Mouse (Mus musculus) MEL (cell line): ENCODE results near the gene Atxn7l1. TPM values are rescaled to one million over a fixed set of nuclear protein-coding genes. Genes with fewer than 3 reads are reported as not detected.

ENCODE experiments used
- DNase-seq: peaks from one replicate; pipeline ENCODE4 v3.0.0; 2011; ENCODE audit warnings: low read depth, low spot score
- H3K27ac ChIP-seq: 2 replicates; pipeline ENCODE4 v1.5.1; 2012; ENCODE audit warnings: low read depth, mild to moderate bottlenecking, control low read depth, low read length, moderate library complexity; ENCODE audit not compliant: control insufficient read depth
- H3K27me3 ChIP-seq, 2 experiments: fragments of 150-350 bp in 1 of 2; sonication (generic) in 1 of 2; 2 replicates each; pipeline ENCODE4 v1.6.1; 2012; ENCODE audit warnings: low read length in 2 of 2, mild to moderate bottlenecking in 2 of 2, improper control_type of control experiment in 1 of 2, moderate library complexity in 1 of 2; ENCODE audit not compliant: insufficient read depth in 2 of 2, control insufficient read depth in 1 of 2
- H3K36me3 ChIP-seq, 2 experiments: 2 replicates each; pipeline ENCODE4 v1.6.1; 2012 to 2014; ENCODE audit warnings: low read length in 2 of 2, improper control_type of control experiment in 1 of 2, inconsistent platforms in 1 of 2, mild to moderate bottlenecking in 1 of 2; ENCODE audit not compliant: insufficient read depth in 2 of 2, control insufficient read depth in 1 of 2
- H3K4me1 ChIP-seq, 2 experiments: fragments of 150-350 bp in 1 of 2; sonication (generic) in 1 of 2; 2 replicates each; pipeline ENCODE4 v1.6.1; 2012; ENCODE audit warnings: low read length in 2 of 2, improper control_type of control experiment in 1 of 2, mild to moderate bottlenecking in 1 of 2; ENCODE audit not compliant: insufficient read depth in 2 of 2, control insufficient read depth in 1 of 2
- H3K4me3 ChIP-seq, 2 experiments: fragments of 150-350 bp in 1 of 2; sonication (generic) in 1 of 2; 2 replicates each; pipeline ENCODE4 v1.5.1; 2012; ENCODE audit warnings: low read depth in 2 of 2, low read length in 2 of 2, mild to moderate bottlenecking in 2 of 2, moderate library complexity in 2 of 2, control low read depth in 1 of 2, improper control_type of control experiment in 1 of 2; ENCODE audit not compliant: control insufficient read depth in 1 of 2, insufficient read depth in 1 of 2
- H3K79me2 ChIP-seq: 2 replicates; pipeline ENCODE4 v1.6.1; 2012; ENCODE audit warnings: mild to moderate bottlenecking, low read length, moderate library complexity; ENCODE audit not compliant: control insufficient read depth, poor library complexity, insufficient read depth
- H3K9ac ChIP-seq: 2 replicates; pipeline ENCODE4 v1.6.1; 2012; ENCODE audit warnings: low read depth, mild to moderate bottlenecking, control low read depth, low read length, moderate library complexity; ENCODE audit not compliant: control insufficient read depth, poor library complexity, severe bottlenecking
- H3K9me3 ChIP-seq: fragments of 150-350 bp; sonication (generic); replicated peaks from 2 replicates; pipeline ENCODE4 v1.6.1; 2012; ENCODE audit warnings: mild to moderate bottlenecking, low read length, improper control_type of control experiment, moderate library complexity; ENCODE audit not compliant: insufficient read depth
- CHD1 ChIP-seq: IDR thresholded peaks from 2 replicates; pipeline ENCODE4 v1.6.1; 2012; ENCODE audit warnings: low read depth, mild to moderate bottlenecking, inconsistent platforms, low read length, improper control_type of control experiment
- CTCF ChIP-seq, 3 experiments: IDR thresholded peaks in 2 of 3; conservative IDR thresholded peaks in 1 of 3; 2 replicates each; pipeline ENCODE4 v1.5.1; 2011 to 2012; ENCODE audit warnings: low read length in 3 of 3, low read depth in 2 of 3, mild to moderate bottlenecking in 2 of 3, improper control_type of control experiment in 1 of 3, inconsistent platforms in 1 of 3, mixed read lengths in 1 of 3, moderate library complexity in 1 of 3; ENCODE audit not compliant: control insufficient read depth in 1 of 3, insufficient read depth in 1 of 3, poor library complexity in 1 of 3, severe bottlenecking in 1 of 3
- E2F4 ChIP-seq: IDR thresholded peaks from 2 replicates; pipeline ENCODE4 v1.6.1; 2011; ENCODE audit warnings: low read depth, low read length, improper control_type of control experiment, borderline replicate concordance
- ELF1 ChIP-seq: IDR thresholded peaks from 2 replicates; pipeline ENCODE4 v1.6.1; 2014; ENCODE audit warnings: low read depth, mild to moderate bottlenecking, inconsistent platforms, low read length, improper control_type of control experiment, moderate library complexity
- ETS1 ChIP-seq: IDR thresholded peaks from 2 replicates; pipeline ENCODE4 v1.6.1; 2012; ENCODE audit warnings: low read depth, mild to moderate bottlenecking, inconsistent platforms, low read length, improper control_type of control experiment, moderate library complexity
- GATA1 ChIP-seq: IDR thresholded peaks from 2 replicates; pipeline ENCODE4 v1.6.1; 2011; ENCODE audit warnings: low read depth, low read length, improper control_type of control experiment
- HCFC1 ChIP-seq: IDR thresholded peaks from 2 replicates; pipeline ENCODE4 v1.6.1; 2012; ENCODE audit warnings: low read depth, mild to moderate bottlenecking, inconsistent platforms, low read length, improper control_type of control experiment, moderate library complexity
- KAT2A ChIP-seq: conservative IDR thresholded peaks from 2 replicates; pipeline ENCODE4 v1.6.1; 2012; ENCODE audit warnings: low read depth, low read length, improper control_type of control experiment, inconsistent platforms
- MAX ChIP-seq: IDR thresholded peaks from 2 replicates; pipeline ENCODE4 v1.6.1; 2011; ENCODE audit warnings: low read length, improper control_type of control experiment
- MAZ ChIP-seq: IDR thresholded peaks from 2 replicates; pipeline ENCODE4 v1.6.1; 2012; ENCODE audit warnings: low read depth, mild to moderate bottlenecking, inconsistent platforms, low read length, improper control_type of control experiment
- MXI1 ChIP-seq: IDR thresholded peaks from 2 replicates; pipeline ENCODE4 v1.6.1; 2011; ENCODE audit warnings: mild to moderate bottlenecking, low read depth, low read length, improper control_type of control experiment
- POLR2A ChIP-seq, 2 experiments: IDR thresholded peaks; 2 replicates each; pipeline ENCODE4 v1.6.1; 2011 to 2012; ENCODE audit warnings: low read length in 2 of 2, mild to moderate bottlenecking in 2 of 2, control low read depth in 1 of 2, improper control_type of control experiment in 1 of 2, low read depth in 1 of 2, moderate library complexity in 1 of 2; ENCODE audit not compliant: control insufficient read depth in 1 of 2, insufficient read depth in 1 of 2, poor library complexity in 1 of 2
- POLR2AphosphoS2 ChIP-seq: IDR thresholded peaks from 2 replicates; pipeline ENCODE4 v1.6.1; 2011; ENCODE audit warnings: low read length, improper control_type of control experiment
- SIN3A ChIP-seq: IDR thresholded peaks from 2 replicates; pipeline ENCODE4 v1.6.1; 2012; ENCODE audit warnings: low read length, improper control_type of control experiment, inconsistent platforms
- SMC3 ChIP-seq: IDR thresholded peaks from 2 replicates; pipeline ENCODE4 v1.6.1; 2011; ENCODE audit warnings: low read depth, low read length, improper control_type of control experiment
- TAL1 ChIP-seq: IDR thresholded peaks from 2 replicates; pipeline ENCODE4 v1.6.1; 2012; ENCODE audit warnings: mild to moderate bottlenecking, inconsistent platforms, low read length, moderate library complexity, mixed read lengths
- TBP ChIP-seq: IDR thresholded peaks from 2 replicates; pipeline ENCODE4 v1.8.0; 2011; ENCODE audit warnings: low read depth, low read length, improper control_type of control experiment
- TCF12 ChIP-seq: IDR thresholded peaks from 2 replicates; pipeline ENCODE4 v1.6.1; 2014; ENCODE audit warnings: low read depth, mild to moderate bottlenecking, inconsistent platforms, low read length, improper control_type of control experiment, moderate library complexity
- UBTF ChIP-seq: IDR thresholded peaks from 2 replicates; pipeline ENCODE4 v1.6.1; 2012; ENCODE audit warnings: low read depth, mild to moderate bottlenecking, inconsistent platforms, low read length, improper control_type of control experiment, moderate library complexity, borderline replicate concordance; ENCODE audit not compliant: insufficient read depth
- USF1 ChIP-seq: IDR thresholded peaks from 2 replicates; pipeline ENCODE4 v1.6.1; 2014; ENCODE audit warnings: low read depth, mild to moderate bottlenecking, inconsistent platforms, low read length, improper control_type of control experiment, moderate library complexity
- ZC3H11A ChIP-seq: IDR thresholded peaks from 2 replicates; pipeline ENCODE4 v1.6.1; 2012; ENCODE audit warnings: low read depth, mild to moderate bottlenecking, inconsistent platforms, low read length, improper control_type of control experiment
- ZKSCAN1 ChIP-seq: IDR thresholded peaks from 2 replicates; pipeline ENCODE4 v1.6.1; 2012; ENCODE audit warnings: low read depth, mild to moderate bottlenecking, inconsistent platforms, low read length, improper control_type of control experiment, moderate library complexity
- polyA plus RNA-seq, 2 experiments: library from polyadenylated mRNA; stranded (reverse) in 1 of 2; unstranded in 1 of 2; fragments of >175 nt in 1 of 2; fragments of >200 nt in 1 of 2; gene quantifications; 2 replicates each; pipeline versions ENCODE4 v1.2.1 to v1.2.4; 2012; ENCODE audit warnings: low replicate concordance in 2 of 2, low read depth in 1 of 2; ENCODE audit not compliant: insufficient read length in 2 of 2, insufficient read depth in 1 of 2, missing spikeins in 1 of 2
- total RNA-seq: library from RNA; depleted of rRNA; stranded (reverse); fragments of 300-350 nt; gene quantifications from 2 replicates; pipeline ENCODE4 v1.2.3, GENCODE M21; 2012

Atxn7l1 gene
- total and polyA plus RNA-seq, 3 experiments: 11.6 to 50.3 TPM; not detected in 1

DNA sequence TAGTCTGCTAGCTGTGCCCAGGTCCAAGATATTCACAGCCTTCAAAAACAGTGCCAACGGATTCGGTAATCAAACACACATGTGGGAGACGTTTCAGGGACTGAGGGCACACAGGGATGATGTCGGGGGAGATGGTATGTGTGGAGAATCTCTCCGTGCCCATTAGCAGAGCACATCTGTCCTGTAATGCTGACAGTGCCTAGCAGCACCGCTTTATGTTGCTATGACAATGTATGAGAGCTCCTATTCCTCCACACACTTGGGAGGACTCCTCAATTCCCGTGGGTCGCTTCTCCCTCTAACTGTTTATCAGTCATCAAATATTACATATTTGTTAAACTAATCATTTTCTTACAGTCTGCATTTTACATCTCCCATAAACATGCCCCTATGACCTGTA, 45.9 kb upstream of the Atxn7l1 start:
- no peak overlapping the region for H3K4me3 ChIP-seq
- DNase-seq: no peak
- no peak overlapping the region for H3K27ac ChIP-seq
- no peak for TF ChIP-seq KAT2A
- no peak for TF ChIP-seq TBP
- no peak for TF ChIP-seq SMC3
- no peak for TF ChIP-seq CHD1
- TF ChIP-seq GATA1: no peak
- TF ChIP-seq ZC3H11A: no peak
- TF ChIP-seq CTCF (IDR thresholded peaks at IDR 0.05 in 2 of 3, conservative IDR thresholded peaks at IDR 0.05 in 1 of 3; ENCODE audit: control insufficient read depth in 1 of 3, insufficient read depth in 1 of 3, low read depth in 2 of 3, low read length in 3 of 3, poor library complexity in 1 of 3, severe bottlenecking in 1 of 3): no peak
- no peak for TF ChIP-seq USF1
- no peak for TF ChIP-seq POLR2A (IDR thresholded peaks at IDR 0.05; ENCODE audit: control insufficient read depth in 1 of 2, insufficient read depth in 1 of 2, low read depth in 1 of 2, low read length in 2 of 2, poor library complexity in 1 of 2)
- no peak for TF ChIP-seq TAL1
- TF ChIP-seq HCFC1: no peak
- TF ChIP-seq MXI1: no peak
- TF ChIP-seq, all 39 proteins: peak for 0
- H3K36me3 ChIP-seq: no peaks in the 10 kb centered on the region
- no peaks in the 10 kb centered on the region for H3K9me3 ChIP-seq
- no peaks in the 10 kb centered on the region for H3K4me1 ChIP-seq
- no peak overlapping the region for H3K9ac ChIP-seq
- peaks cover 7 to 14% of the 10 kb centered on the region in 2 experiments for H3K27me3 ChIP-seq
- no peaks in the 10 kb centered on the region for H3K79me2 ChIP-seq

DNA sequence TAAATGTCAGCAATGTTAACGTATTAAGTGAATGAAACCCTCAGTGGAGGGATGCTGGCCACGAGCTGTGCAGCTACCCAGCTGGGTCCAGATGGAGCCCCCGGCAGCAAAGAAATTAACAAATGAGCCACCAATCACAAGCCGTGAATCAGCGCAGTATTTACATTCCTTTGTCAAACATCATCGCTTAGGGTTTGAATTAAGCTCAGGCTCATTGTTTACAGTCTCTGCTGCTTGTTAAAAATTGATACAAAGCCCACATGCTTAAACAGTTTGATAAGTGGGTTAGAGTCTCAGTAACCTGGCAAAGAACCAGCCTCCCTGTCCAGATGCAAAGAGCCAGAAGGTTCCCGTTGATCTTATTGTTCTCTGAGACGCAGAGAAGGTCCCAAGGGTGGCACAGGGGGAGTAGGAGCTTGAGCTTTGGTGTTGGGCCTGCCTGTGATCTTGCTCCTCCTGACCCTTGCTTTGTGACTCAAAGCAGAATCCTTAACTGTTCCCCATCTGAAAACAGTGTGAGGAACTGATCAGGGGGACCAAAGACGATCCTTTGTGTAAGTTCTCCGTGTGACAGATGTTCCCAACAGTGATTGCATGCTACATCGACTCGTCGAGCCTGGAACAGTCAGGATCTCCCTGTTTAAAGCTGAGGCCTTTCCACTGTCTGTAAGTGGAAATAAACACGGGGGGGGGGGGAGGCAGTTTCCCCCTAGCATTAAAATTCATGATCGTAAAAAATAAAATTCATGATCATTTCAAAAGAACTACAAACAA, 45.0 kb upstream of the Atxn7l1 start:
- DNase-seq: no peak
- Histone ChIP-seq H3K79me2 (no peaks in the 10 kb centered on the region), H3K9ac (no peak overlapping the region), H3K27me3 (peaks cover 7 to 16% of the 10 kb centered on the region in 2 experiments), H3K9me3 (no peaks in the 10 kb centered on the region), H3K4me3 (no peak overlapping the region), H3K27ac (no peak overlapping the region), H3K36me3 (no peaks in the 10 kb centered on the region), H3K4me1 (no peaks in the 10 kb centered on the region)
- no peak for TF ChIP-seq E2F4

DNA sequence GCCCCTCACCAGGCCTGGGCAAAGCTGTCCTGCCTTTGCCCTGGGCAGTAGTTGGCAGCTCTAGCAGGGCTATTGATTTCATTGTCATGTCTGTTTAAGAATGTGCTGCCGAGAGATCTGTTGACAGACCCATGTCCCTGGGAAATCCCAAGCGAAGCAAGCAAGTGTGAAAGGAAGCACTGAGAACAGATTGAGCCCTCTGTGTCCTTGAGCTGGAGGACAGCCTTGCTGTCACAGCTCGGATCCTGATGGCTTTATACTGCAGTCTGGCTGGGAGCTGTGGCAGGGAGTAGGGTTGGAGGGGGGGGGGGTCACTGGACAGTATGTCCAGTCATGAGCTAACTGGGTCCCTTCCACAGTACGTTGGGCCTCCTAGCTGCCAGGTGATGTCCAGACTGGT, 41.8 kb upstream of the Atxn7l1 start:
- TF ChIP-seq TCF12: no peak
- TF ChIP-seq ETS1: no peak
- TF ChIP-seq MAZ: no peak
- TF ChIP-seq POLR2AphosphoS2: no peak
- TF ChIP-seq USF1: no peak
- TF ChIP-seq CTCF (IDR thresholded peaks at IDR 0.05 in 2 of 3, conservative IDR thresholded peaks at IDR 0.05 in 1 of 3; ENCODE audit: control insufficient read depth in 1 of 3, insufficient read depth in 1 of 3, low read depth in 2 of 3, low read length in 3 of 3, poor library complexity in 1 of 3, severe bottlenecking in 1 of 3): no peak
- no peak for TF ChIP-seq UBTF
- TF ChIP-seq CHD1: no peak
- no peak for TF ChIP-seq SIN3A
- TF ChIP-seq MAX: no peak
- TF ChIP-seq ZC3H11A: no peak
- TF ChIP-seq ELF1: no peak
- TF ChIP-seq TAL1: no peak
- no peak for TF ChIP-seq ZKSCAN1
- no peak for TF ChIP-seq MXI1
- Histone ChIP-seq H3K4me1 (peaks cover 0 to 5% of the 10 kb centered on the region in 2 experiments; a peak in 1 of 4 replicates), H3K27ac (no peak overlapping the region)

More for the DNA sequence above, 41.8 kb upstream of the Atxn7l1 start:
- Histone ChIP-seq H3K79me2 (no peaks in the 10 kb centered on the region), H3K27me3 (peaks cover 4 to 10% of the 10 kb centered on the region in 2 experiments), H3K4me3 (no peak overlapping the region), H3K36me3 (no peaks in the 10 kb centered on the region), H3K9me3 (no peaks in the 10 kb centered on the region), H3K9ac (no peak overlapping the region)
- DNase-seq: no peak
